In genomic region chr11:6064215-6065045, GRCm38 (mm10) we compare ENCODE assay signal across 8 mouse cellular contexts. TPM values are rescaled to one million over a fixed set of nuclear protein-coding genes. Genes with fewer than 3 reads are reported as not detected.
DNase-seq lines count a peak whose midpoint lies in the region; ATAC-seq and TF ChIP-seq lines count a peak whose summit lies in the region.

No protein-coding gene starts in this region.

- no peaks in the 10 kb centered on the region for H3K9me3 ChIP-seq in heart, embryonic 13.5 days
- H3K9me3 ChIP-seq in hindbrain, embryonic 11.5 days (ENCODE audit: control insufficient read depth, low read length), result no peaks in the 10 kb centered on the region
- no peaks in the 10 kb centered on the region for H3K9me3 ChIP-seq in midbrain, embryonic 11.5 days (ENCODE audit: control insufficient read depth, low read length)

- peaks cover 18% of the 10 kb centered on the region for H3K4me1 ChIP-seq in heart, embryonic 13.5 days
- H3K4me1 ChIP-seq in hindbrain, embryonic 11.5 days (replicated peaks; ENCODE audit: control insufficient read depth, insufficient read depth, low read length), result peaks cover 5% of the 10 kb centered on the region; the same call in 1 of the 2 replicates
- peaks cover 18% of the 10 kb centered on the region for H3K4me1 ChIP-seq in midbrain, embryonic 11.5 days (ENCODE audit: control insufficient read depth, insufficient read depth, low read length)

- TF ChIP-seq POLR2A in brain, embryonic 14.5 days (IDR thresholded peaks at IDR 0.05; ENCODE audit: borderline replicate concordance, extremely low read depth, insufficient read depth, insufficient read length, poor library complexity, severe bottlenecking), result no peak

- no peak for DNase-seq in heart, postnatal 14 days
- DNase-seq in brain, embryonic 14.5 days (ENCODE audit: low read depth), result peak; percentile 59
- peak; percentile 28 for DNase-seq in hindbrain, embryonic 11.5 days (ENCODE audit: low spot score)
- DNase-seq in midbrain, embryonic 11.5 days (ENCODE audit: low spot score, missing footprints), result no peak
- DNase-seq in urinary bladder, postnatal 4 days (ENCODE audit: low spot score in 2 of 2), result no peak
- DNase-seq in thymus, postnatal 4 days, result no peak
- no peak for DNase-seq in adrenal gland, postnatal 25 days

- intact Hi-C loops in heart, postnatal 14 days (cut with DNase I), result no loop called here

- H3K27ac ChIP-seq in heart, embryonic 13.5 days (replicated peaks), result no peak overlapping the region
- H3K27ac ChIP-seq in hindbrain, embryonic 11.5 days (ENCODE audit: low read depth, low read length), result no peak overlapping the region
- no peak overlapping the region for H3K27ac ChIP-seq in midbrain, embryonic 11.5 days (ENCODE audit: low read depth, low read length)

- TF ChIP-seq CTCF in brain, embryonic 14.5 days (IDR thresholded peaks at IDR 0.05; ENCODE audit: borderline replicate concordance, extremely low read depth, insufficient read depth, insufficient read length), result no peak

- peak overlapping the region; percentile 96 for H3K4me2 ChIP-seq in heart, embryonic 13.5 days
- H3K4me2 ChIP-seq in hindbrain, embryonic 11.5 days (replicated peaks; ENCODE audit: low read depth, low read length), result peak overlapping the region; percentile 79
- peak overlapping the region; percentile 65 for H3K4me2 ChIP-seq in midbrain, embryonic 11.5 days

- H3K36me3 ChIP-seq in heart, embryonic 13.5 days, result no peaks in the 10 kb centered on the region
- no peaks in the 10 kb centered on the region for H3K36me3 ChIP-seq in hindbrain, embryonic 11.5 days (ENCODE audit: control insufficient read depth, insufficient read depth, low read length)
- no peaks in the 10 kb centered on the region for H3K36me3 ChIP-seq in midbrain, embryonic 11.5 days (ENCODE audit: control insufficient read depth, insufficient read depth, low read length)

- no peak for ATAC-seq in heart, embryonic 13.5 days (ENCODE audit: extremely low read depth, insufficient number of reproducible peaks, low FRiP score, low TSS enrichment)
- no peak for ATAC-seq in hindbrain, embryonic 11.5 days (ENCODE audit: low FRiP score)
- no peak for ATAC-seq in midbrain, embryonic 11.5 days (ENCODE audit: low FRiP score)

- peaks cover 89% of the 10 kb centered on the region for H3K27me3 ChIP-seq in heart, embryonic 13.5 days (replicated peaks)
- peaks cover 58% of the 10 kb centered on the region for H3K27me3 ChIP-seq in hindbrain, embryonic 11.5 days (ENCODE audit: control insufficient read depth, insufficient read depth, low read length)
- peaks cover 59% of the 10 kb centered on the region for H3K27me3 ChIP-seq in midbrain, embryonic 11.5 days (ENCODE audit: control insufficient read depth, insufficient read depth, low read length)

- H3K9ac ChIP-seq in heart, embryonic 13.5 days, result peak overlapping the region; percentile 75
- H3K9ac ChIP-seq in hindbrain, embryonic 11.5 days (ENCODE audit: low read depth, low read length), result peak overlapping the region; percentile 34
- no peak overlapping the region for H3K9ac ChIP-seq in midbrain, embryonic 11.5 days (ENCODE audit: low read length)

- WGBS in heart, embryonic 13.5 days, result 4% methylated on average over 30 of the region's 30 CpGs
- WGBS in hindbrain, embryonic 11.5 days, result 5% methylated on average over 30 of the region's 30 CpGs
- 3% methylated on average over 30 of the region's 30 CpGs for WGBS in midbrain, embryonic 11.5 days

- peak overlapping the region; percentile 68 for H3K4me3 ChIP-seq in heart, embryonic 13.5 days
- H3K4me3 ChIP-seq in hindbrain, embryonic 11.5 days (ENCODE audit: low read depth, low read length), result peak overlapping the region; percentile 49
- H3K4me3 ChIP-seq in midbrain, embryonic 11.5 days (ENCODE audit: low read depth, low read length), result peak overlapping the region; percentile 44

RNA-seq across cellular contexts. Expression of gene Camk2b, which starts 1.7 kb away (rescaled TPM):
- polyA plus RNA-seq in heart, embryonic 13.5 days (2015; fragmentation: Nextera tagmentation; extraction: Ambion mirVana), result 2.4 and 2.7 TPM in 2 replicates
- 1 to 10 TPM; 8.6 TPM for total RNA-seq in heart, postnatal 14 days (2021)
- 87.5 and 126 TPM in 2 replicates for polyA plus RNA-seq in brain, embryonic 14.5 days (2012; rRNA removed)
- polyA plus RNA-seq in hindbrain, embryonic 11.5 days (2014; fragmentation: Nextera tagmentation; extraction: Ambion mirVana), result 3.4 and 3.6 TPM in 2 replicates
- polyA plus RNA-seq in midbrain, embryonic 11.5 days (2014; fragmentation: Nextera tagmentation; extraction: Ambion mirVana), result 2.4 and 2.5 TPM in 2 replicates
- total RNA-seq in adrenal gland, postnatal 25 days (2021), result 10.0 and 13.6 TPM in 2 replicates

Comparison
In these comparisons a context has a peak if more than half of its experiments do, and no peak if none do; other contexts are left out.
1. DNase-seq: peak in brain, embryonic 14.5 days (single experiment) and hindbrain, embryonic 11.5 days (single experiment); none in heart, postnatal 14 days (0 of 2), midbrain, embryonic 11.5 days (single experiment), urinary bladder, postnatal 4 days (0 of 2), thymus, postnatal 4 days (single experiment) and adrenal gland, postnatal 25 days (single experiment).
2. RNA of gene Camk2b, which starts 1.7 kb away (polyA plus RNA-seq): 87.5 to 126 TPM in brain, embryonic 14.5 days; 3.4 to 3.6 TPM in hindbrain, embryonic 11.5 days, 2.4 to 2.5 TPM in midbrain, embryonic 11.5 days and 2.4 to 2.7 TPM in heart, embryonic 13.5 days; every median in the first group is over 10 times any median in the second.
3. Peak in every context shown above with its lines, with median percentiles within 50 percentile points of each other: H3K4me2 ChIP-seq and H3K4me3 ChIP-seq.